Mouse (Mus musculus): ENCODE data around the gene Gtf2h4.

DNA sequence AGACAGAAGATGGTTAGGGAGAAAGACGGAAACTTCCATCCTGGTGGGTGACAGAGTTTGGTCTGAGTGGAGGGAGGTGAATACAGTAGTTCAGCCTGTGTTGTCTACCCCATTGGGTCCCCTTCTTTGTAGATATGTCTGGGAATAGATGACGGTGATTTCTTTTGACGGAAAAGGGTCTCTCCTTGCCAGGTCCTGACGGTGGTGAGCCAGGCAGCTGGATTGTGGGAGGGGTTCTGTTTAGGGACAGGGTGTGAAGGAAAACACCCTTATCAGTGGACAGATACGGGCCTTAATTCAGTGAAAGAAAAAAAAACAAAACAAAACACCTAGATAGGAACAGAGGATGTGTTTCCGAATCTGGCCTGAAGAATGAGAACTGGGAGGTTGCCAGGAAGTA is 34.2 kb downstream of the Gtf2h4 start:
- no peak for TF ChIP-seq POLR2A (IDR thresholded peaks at IDR 0.05; ENCODE audit: borderline replicate concordance, control insufficient read depth, low read depth, low read length)
- no peak for TF ChIP-seq CTCF (IDR thresholded peaks at IDR 0.05; ENCODE audit: control insufficient read depth, insufficient read depth, low read length)
